Mouse (Mus musculus) liver, adult 2 months (tissue): ENCODE measurements around the gene Mrpl1.

ENCODE experiments used
- CTCF ChIP-seq: fragments of 200-500 bp; IDR thresholded peaks from 2 replicates; pipeline ENCODE4 v1.5.1; 2011; ENCODE audit warnings: low read depth, low read length, control low read depth
- POLR2A ChIP-seq: fragments of 200-500 bp; IDR thresholded peaks from 2 replicates; pipeline ENCODE4 v1.6.1; 2011; ENCODE audit warnings: low read length, control low read depth; ENCODE audit not compliant: insufficient read depth; ENCODE audit errors: extremely low read depth

DNA sequence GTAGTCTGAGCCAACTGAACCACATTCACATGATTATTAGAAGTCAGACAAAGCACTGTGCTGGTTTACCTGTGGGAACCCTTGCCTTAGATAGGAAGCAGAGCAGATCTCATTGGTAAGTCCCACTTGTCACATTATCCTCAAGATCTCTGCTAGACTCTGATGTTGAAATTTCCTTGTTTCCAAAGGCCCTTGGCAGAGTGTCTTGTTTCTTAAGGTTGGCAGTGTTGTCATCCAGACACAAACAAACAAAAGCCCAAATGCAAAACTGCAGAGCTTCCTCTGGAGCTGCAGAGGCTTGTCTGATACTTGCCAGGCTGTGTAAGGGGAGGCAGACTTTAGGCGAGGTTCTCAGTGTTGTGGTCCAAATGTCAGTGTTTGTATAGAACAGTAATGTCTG, 31.6 kb downstream of the Mrpl1 start:
- TF ChIP-seq CTCF (no peak), POLR2A (no peak)
